Mouse (Mus musculus): ENCODE measurements around the gene Syt2.

The Syt2 gene

GRCm38 (mm10) chr1:134741946-134742661 is 95.6 kb downstream of the Syt2 start:
- DNase-seq (ENCODE audit: low spot score in 2 of 2), result no peak

DNA sequence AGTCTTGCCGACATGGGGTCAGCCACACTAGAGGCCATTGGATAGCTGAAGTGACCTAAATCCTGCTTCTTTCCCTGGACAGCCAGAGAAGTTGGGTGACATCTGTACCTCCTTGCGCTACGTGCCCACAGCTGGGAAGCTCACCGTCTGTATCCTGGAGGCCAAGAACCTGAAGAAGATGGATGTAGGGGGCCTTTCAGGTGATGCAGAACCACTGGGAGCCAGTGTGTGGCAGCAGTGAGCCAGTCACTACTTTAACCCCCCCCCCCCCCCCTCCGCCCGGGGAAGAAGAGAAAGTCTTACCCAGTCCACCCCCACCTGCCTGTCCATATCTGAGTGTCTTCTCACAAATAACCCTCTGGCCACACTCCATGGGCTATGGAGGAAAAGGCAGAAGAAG is 99.2 kb downstream of the Syt2 start:
- no peak for DNase-seq (ENCODE audit: low spot score in 2 of 2)

- peak in 1 of 2 experiments; percentile 58 for DNase-seq (ENCODE audit: low spot score in 2 of 2)
Measured at GRCm38 (mm10) chr1:134747236-134748174, 101.0 kb downstream of the Syt2 start.

- DNase-seq (ENCODE audit: low spot score in 2 of 2), result no peak
Measured at GRCm38 (mm10) chr1:134749889-134750288, 103.4 kb downstream of the Syt2 start.

DNA sequence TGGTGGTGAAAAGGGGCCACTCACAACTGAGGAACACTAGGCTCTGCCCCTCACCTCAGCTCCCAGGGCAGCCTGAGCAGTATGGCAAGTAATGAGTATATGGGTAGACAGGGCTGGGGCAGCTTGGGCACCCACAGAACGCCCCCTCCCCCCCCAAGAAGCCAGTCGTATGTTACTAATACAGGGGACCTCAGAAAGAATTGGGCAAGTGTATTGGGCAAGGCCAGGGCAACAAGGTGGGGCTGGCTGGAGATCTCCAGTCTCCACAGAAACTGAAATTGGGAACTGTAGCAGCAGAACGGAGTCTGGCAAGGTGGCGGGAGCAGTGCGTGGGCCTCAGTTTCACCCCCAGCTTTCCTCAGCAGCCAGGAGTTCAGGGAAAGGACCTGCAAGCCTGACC is 106.0 kb downstream of the Syt2 start:
- no peak for DNase-seq (ENCODE audit: low spot score in 2 of 2)

GRCm38 (mm10) chr1:134753751-134754630 is 107.5 kb downstream of the Syt2 start:
- DNase-seq (ENCODE audit: low spot score in 2 of 2), result no peak

- no peak for DNase-seq (ENCODE audit: low spot score in 2 of 2)
Measured at GRCm38 (mm10) chr1:134754818-134755217, 108.3 kb downstream of the Syt2 start.

DNA sequence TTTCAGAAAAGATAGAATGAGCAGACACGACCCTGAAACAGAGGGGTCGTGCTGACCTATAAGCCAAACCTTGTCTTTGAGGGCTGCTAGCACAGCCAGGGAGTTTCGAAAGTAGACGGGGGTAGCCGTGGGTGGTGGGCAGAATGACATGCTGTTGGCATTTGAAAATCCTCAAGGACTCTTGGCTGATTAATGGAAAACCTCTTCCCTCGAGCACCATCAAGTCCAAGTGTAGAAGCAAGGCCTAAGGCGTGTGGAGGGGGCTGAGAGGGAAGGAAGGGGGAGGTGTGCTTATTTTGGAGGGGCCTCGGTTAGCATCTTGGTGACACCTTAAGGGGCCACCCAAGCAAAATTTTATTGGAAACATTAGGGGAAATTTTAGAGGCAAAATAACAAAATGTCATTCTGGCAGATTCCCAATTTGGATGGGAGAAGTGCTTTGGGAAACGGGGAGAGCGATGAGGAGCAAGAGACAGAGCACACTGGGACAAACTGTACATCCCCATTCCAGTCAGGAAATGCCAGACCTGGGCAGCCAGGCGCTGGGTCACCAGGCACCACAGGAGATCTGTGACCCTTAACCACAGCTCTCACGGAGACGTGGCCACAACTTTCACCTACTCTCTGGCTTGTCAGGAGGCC is 109.2 kb downstream of the Syt2 start:
- no peak for DNase-seq (ENCODE audit: low spot score in 2 of 2)

- no peak for DNase-seq (ENCODE audit: low spot score in 2 of 2)
Measured at GRCm38 (mm10) chr1:134756190-134756873, 109.9 kb downstream of the Syt2 start.

DNA sequence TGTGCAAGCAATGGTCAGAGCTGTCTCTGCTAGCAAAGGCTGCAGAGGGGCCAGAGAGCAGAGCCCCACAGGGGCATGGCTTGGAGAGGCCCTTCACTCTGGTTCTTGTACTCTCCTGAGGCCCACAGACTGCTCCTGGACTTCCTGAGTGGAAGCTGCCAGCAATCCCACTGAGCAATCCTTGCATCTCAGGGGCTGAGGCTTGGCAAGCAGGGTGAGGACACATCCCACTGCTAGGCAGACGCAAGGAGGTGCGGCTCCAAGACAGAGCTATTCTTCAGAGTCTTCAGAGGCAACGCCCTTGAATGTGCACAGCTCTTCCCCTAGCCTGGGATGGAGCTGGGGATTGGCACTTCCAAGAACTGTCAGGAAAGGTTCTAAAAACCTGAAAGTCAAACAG is 110.8 kb downstream of the Syt2 start:
- DNase-seq (ENCODE audit: low spot score in 2 of 2), result no peak

DNA sequence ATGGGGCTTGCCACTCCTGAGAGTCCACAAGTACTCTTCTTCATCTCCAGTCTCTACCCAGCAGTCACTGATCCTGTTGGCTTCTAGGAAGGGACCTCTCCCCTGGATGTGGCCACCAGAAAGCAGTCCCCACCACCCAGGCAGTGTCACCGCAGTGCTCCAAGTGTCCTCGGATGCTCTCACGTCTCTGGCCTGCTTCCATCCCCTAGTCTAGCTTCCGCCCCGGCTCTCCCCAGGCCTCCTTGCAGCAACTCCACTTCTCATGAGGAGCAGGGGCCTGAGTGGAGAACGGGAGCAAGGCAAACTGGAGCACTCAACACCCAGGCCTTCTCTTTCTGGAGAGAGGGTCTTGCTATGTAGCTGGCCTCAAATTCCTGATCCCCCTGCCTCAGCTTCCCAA is 112.7 kb downstream of the Syt2 start:
- no peak for DNase-seq (ENCODE audit: low spot score in 2 of 2)

GRCm38 (mm10) chr1:134760642-134761041 is 114.2 kb downstream of the Syt2 start:
- no peak for DNase-seq (ENCODE audit: low spot score in 2 of 2)

DNA sequence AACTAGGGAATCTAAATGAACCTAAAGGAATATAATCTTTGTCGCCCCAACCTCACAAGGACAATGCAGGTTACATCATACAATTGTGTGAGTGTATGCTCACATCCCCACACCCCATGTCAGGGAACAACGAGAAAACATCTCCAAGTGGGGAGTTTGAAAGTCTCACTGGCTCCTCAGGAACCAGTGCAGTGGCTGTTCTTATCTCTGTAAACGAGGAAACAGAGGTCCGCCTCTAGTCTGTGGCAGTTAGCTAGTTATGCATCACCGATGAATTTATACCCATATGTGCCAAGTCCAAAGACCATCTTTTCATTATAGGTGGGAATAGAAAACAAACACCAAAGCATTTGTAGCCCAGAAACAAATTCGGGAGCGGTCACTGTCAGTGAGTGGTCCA is 115.1 kb downstream of the Syt2 start:
- DNase-seq (ENCODE audit: low spot score in 2 of 2), result no peak

DNA sequence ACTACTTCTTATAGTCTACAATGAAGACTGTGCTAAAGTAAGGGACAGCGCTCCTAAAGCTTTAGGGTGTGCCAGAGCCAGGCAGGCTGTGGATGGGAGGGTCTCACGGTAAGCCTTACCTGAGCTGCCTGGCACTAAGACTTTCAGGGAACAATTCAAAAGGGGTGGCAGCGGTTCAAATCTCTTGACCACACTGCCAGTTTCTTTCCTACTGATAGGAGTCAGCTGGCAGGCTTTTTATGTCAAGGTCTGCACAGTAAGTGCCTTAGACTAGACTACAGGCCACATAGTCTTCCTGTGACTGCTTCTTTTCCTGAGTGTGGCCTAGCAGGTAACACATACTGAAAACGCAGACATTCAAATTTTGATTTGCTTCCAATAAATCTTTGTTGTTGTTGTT is 116.8 kb downstream of the Syt2 start:
- no peak for DNase-seq (ENCODE audit: low spot score in 2 of 2)

- DNase-seq (ENCODE audit: low spot score in 2 of 2), result no peak
Measured at GRCm38 (mm10) chr1:134763776-134764438, 117.4 kb downstream of the Syt2 start.

DNA sequence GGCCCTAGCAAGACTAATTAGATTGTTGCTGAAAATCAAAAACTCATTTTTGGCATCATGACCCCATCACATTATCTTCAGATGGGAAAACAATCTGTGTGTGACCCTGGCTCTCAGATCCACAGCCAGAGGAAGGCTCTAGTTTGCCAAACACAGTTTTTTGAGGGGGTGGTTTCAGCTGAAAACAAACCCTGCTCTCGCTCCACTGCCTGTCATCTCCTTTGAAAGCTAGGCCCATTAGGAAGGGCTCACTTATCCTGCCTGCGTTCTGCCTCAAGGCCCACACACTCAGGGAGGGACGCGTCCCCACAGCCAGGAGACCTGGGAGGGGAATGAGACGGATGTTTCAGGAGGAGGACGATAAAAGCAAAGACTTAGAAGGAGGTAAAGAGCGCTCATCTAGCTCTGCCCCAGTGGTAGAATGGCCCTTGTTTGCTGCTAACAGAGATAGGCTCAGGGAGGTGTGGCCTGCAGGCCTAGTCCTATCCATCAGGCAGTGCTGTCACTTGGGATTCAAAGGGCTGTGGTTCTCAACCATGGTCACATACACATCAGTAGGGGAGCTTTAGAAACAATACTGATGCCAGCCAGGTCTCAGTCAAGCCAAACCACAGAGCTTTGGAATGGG is 118.5 kb downstream of the Syt2 start:
- no peak for DNase-seq (ENCODE audit: low spot score in 2 of 2)

GRCm38 (mm10) chr1:134766448-134766847 is 120.0 kb downstream of the Syt2 start:
- DNase-seq (ENCODE audit: low spot score in 2 of 2), result no peak

GRCm38 (mm10) chr1:134770312-134770711 is 123.8 kb downstream of the Syt2 start:
- no peak for DNase-seq (ENCODE audit: low spot score in 2 of 2)

DNA sequence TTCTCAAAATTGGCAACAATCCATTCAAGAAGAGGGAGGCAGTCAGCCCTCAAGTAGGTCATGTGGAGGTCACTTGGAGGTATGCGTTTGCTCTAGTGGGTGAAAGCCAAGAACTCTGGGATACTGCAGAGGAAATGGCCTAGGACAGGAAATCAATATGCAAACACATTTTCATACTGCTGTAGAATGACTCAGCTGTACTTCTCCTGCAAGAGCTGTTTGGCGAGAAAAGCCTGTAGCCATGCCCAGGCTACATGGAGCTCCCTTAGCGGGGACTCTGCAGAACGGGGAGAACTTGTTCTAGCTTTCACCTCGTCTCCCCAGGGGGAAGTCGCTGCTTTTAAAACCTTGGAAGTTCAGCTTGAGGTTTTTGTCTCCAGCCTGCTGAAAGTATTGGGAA is 124.9 kb downstream of the Syt2 start:
- peak; percentile 68 to 85 for DNase-seq (ENCODE audit: low spot score in 2 of 2)

DNA sequence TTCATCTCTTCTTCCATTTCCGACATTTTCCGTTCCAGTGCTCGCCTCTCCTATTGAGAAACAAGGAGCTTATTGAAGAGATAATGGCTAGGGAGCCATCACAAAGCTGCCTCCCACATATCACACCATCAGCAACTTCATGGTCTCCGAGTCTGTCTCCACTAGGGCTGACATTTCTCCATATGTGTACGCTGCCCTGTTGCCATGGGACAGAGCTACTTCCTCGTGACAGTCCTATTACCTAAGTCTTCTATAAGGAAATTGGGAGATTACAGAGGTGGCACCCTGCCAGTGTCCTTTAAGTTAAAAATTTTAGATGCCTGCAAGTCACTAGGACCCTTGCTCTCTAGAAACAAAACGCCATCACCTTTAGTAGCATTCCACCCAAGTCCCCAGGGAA is 125.5 kb downstream of the Syt2 start:
- no peak for DNase-seq (ENCODE audit: low spot score in 2 of 2)
